Mouse (Mus musculus) myocyte (in vitro differentiated cells): ENCODE results near the gene Ajm1. TPM values are rescaled to one million over a fixed set of nuclear protein-coding genes. Genes with fewer than 3 reads are reported as not detected.
A peak's percentile ranks its signal among the peaks of the same experiment; 100 is the strongest.

Experiments
- H3K27me3 ChIP-seq: one replicate; pipeline ENCODE4 v1.6.1; 2011; ENCODE audit not compliant: control insufficient read depth, insufficient read depth, insufficient read length
- H3K36me3 ChIP-seq: one replicate; pipeline ENCODE4 v1.6.1; 2011; ENCODE audit not compliant: control insufficient read depth, insufficient read depth
- H3K4me2 ChIP-seq: one replicate; pipeline ENCODE4 v1.6.1; 2011; ENCODE audit warnings: low read depth, control low read depth
- H3K4me3 ChIP-seq: one replicate; pipeline ENCODE4 v1.5.1; 2011; ENCODE audit warnings: mild to moderate bottlenecking, control low read depth, moderate library complexity
- H3K79me2 ChIP-seq: one replicate; pipeline ENCODE4 v1.6.1; 2011; ENCODE audit not compliant: control insufficient read depth, insufficient read depth
- H3ac ChIP-seq: one replicate; pipeline ENCODE4 v1.6.1; 2011; ENCODE audit not compliant: control insufficient read depth, insufficient read length
- CEBPB ChIP-seq: IDR thresholded peaks from 2 replicates; pipeline ENCODE4 v1.6.1; 2011; ENCODE audit warnings: mild to moderate bottlenecking, moderate library complexity; ENCODE audit not compliant: poor library complexity, insufficient read depth, severe bottlenecking
- E2F4 ChIP-seq: IDR thresholded peaks from one replicate; pipeline ENCODE4 v1.6.1; 2011; ENCODE audit warnings: mild to moderate bottlenecking, control low read depth, moderate library complexity; ENCODE audit not compliant: insufficient read depth
- MAX ChIP-seq: IDR thresholded peaks from one replicate; pipeline ENCODE4 v1.6.1; 2011; ENCODE audit warnings: low read depth, mild to moderate bottlenecking, control low read depth
- MYOD1 ChIP-seq, 3 experiments: IDR thresholded peaks; one replicate each; pipeline ENCODE4 v1.6.1; 2011; ENCODE audit warnings: control low read depth in 2 of 3, low read depth in 2 of 3, mild to moderate bottlenecking in 2 of 3, moderate library complexity in 1 of 3; ENCODE audit not compliant: insufficient read length in 2 of 3, control insufficient read depth in 1 of 3
- MYOG ChIP-seq, 3 experiments: IDR thresholded peaks; one replicate each; pipeline ENCODE4 v1.6.1; 2011; ENCODE audit warnings: control low read depth in 2 of 3, low read depth in 2 of 3, mild to moderate bottlenecking in 2 of 3; ENCODE audit not compliant: insufficient read length in 2 of 3, control insufficient read depth in 1 of 3, insufficient read depth in 1 of 3
- POLR2A ChIP-seq: IDR thresholded peaks from one replicate; pipeline ENCODE4 v1.6.1; 2011; ENCODE audit warnings: low read depth, mild to moderate bottlenecking, control low read depth, moderate library complexity; ENCODE audit not compliant: insufficient read length
- POLR2AphosphoS2 ChIP-seq: IDR thresholded peaks from one replicate; pipeline ENCODE4 v1.6.1; 2011; ENCODE audit warnings: low read depth, control low read depth; ENCODE audit not compliant: insufficient read length
- REST ChIP-seq: IDR thresholded peaks from one replicate; pipeline ENCODE4 v1.6.1; 2011; ENCODE audit warnings: mild to moderate bottlenecking, control low read depth, moderate library complexity; ENCODE audit not compliant: insufficient read depth, insufficient read length
- SRF ChIP-seq: IDR thresholded peaks from one replicate; pipeline ENCODE4 v1.6.1; 2011; ENCODE audit warnings: low read depth; ENCODE audit not compliant: control insufficient read depth, insufficient read length
- TCF12 ChIP-seq: IDR thresholded peaks from one replicate; pipeline ENCODE4 v1.6.1; 2011; ENCODE audit warnings: mild to moderate bottlenecking, control low read depth; ENCODE audit not compliant: poor library complexity, insufficient read depth, severe bottlenecking
- TCF3 ChIP-seq: IDR thresholded peaks from one replicate; pipeline ENCODE4 v1.6.1; 2011; ENCODE audit warnings: low read depth, control low read depth; ENCODE audit not compliant: insufficient read length
- USF1 ChIP-seq: IDR thresholded peaks from one replicate; pipeline ENCODE4 v1.6.1; 2011; ENCODE audit warnings: low read depth, mild to moderate bottlenecking, control low read depth, moderate library complexity
- polyA plus RNA-seq: library from polyadenylated mRNA; unstranded; fragments of >200 nt; fragmentation: generic; extraction: Trizol; gene quantifications from one replicate; pipeline ENCODE4 v1.2.1, GENCODE M21; 2012; ENCODE audit warnings: missing spikeins

Ajm1 gene
- polyA plus RNA-seq, 1 experiment: 1.0 TPM

- H3K4me2 ChIP-seq: no peak overlapping the region
- no peaks in the 10 kb centered on the region for H3K27me3 ChIP-seq
- peaks cover 4% of the 10 kb centered on the region for H3K79me2 ChIP-seq
- no peak overlapping the region for H3K4me3 ChIP-seq
- TF ChIP-seq MYOD1 (IDR thresholded peaks at IDR 0.05; ENCODE audit: control insufficient read depth in 1 of 3, insufficient read length in 2 of 3, low read depth in 2 of 3): peak in 1 of 3 experiments; percentile 28
- no peak for TF ChIP-seq POLR2AphosphoS2
- H3ac ChIP-seq: no peak overlapping the region
- peaks cover 42% of the 10 kb centered on the region for H3K36me3 ChIP-seq
Measured at GRCm38 (mm10) chr2:25598749-25599148, 17.2 kb upstream of the Ajm1 start.

GRCm38 (mm10) chr2:25596765-25597510 lies 15.4 kb upstream of the Ajm1 start:
- no peaks in the 10 kb centered on the region for H3K79me2 ChIP-seq
- no peaks in the 10 kb centered on the region for H3K27me3 ChIP-seq
- TF ChIP-seq MYOG (IDR thresholded peaks at IDR 0.05; ENCODE audit: control insufficient read depth in 1 of 3, insufficient read depth in 1 of 3, insufficient read length in 2 of 3, low read depth in 2 of 3): peak in 1 of 3 experiments; percentile 58
- peak; percentile 52 to 91 (median 91) for TF ChIP-seq MYOD1 (IDR thresholded peaks at IDR 0.05; ENCODE audit: control insufficient read depth in 1 of 3, insufficient read length in 2 of 3, low read depth in 2 of 3)
- no peak for TF ChIP-seq SRF
- H3K4me2 ChIP-seq: peak overlapping the region; percentile 35
- H3K36me3 ChIP-seq: peaks cover 53% of the 10 kb centered on the region
- no peak overlapping the region for H3K4me3 ChIP-seq
- H3ac ChIP-seq: no peak overlapping the region

- H3K27me3 ChIP-seq: no peaks in the 10 kb centered on the region
- no peak overlapping the region for H3K4me3 ChIP-seq
- TF ChIP-seq POLR2AphosphoS2 (no peak), SRF (no peak), E2F4 (no peak), MAX (no peak), MYOD1 (IDR thresholded peaks at IDR 0.05; ENCODE audit: control insufficient read depth in 1 of 3, insufficient read length in 2 of 3, low read depth in 2 of 3) (no peak), USF1 (no peak), POLR2A (no peak), TCF3 (no peak), TCF12 (no peak), MYOG (IDR thresholded peaks at IDR 0.05; ENCODE audit: control insufficient read depth in 1 of 3, insufficient read depth in 1 of 3, insufficient read length in 2 of 3, low read depth in 2 of 3) (no peak), CEBPB (no peak), REST (no peak)
- H3ac ChIP-seq: no peak overlapping the region
- no peak overlapping the region for H3K4me2 ChIP-seq
- H3K79me2 ChIP-seq: no peaks in the 10 kb centered on the region
- peaks cover 46% of the 10 kb centered on the region for H3K36me3 ChIP-seq
Measured at GRCm38 (mm10) chr2:25591863-25592262, 10.3 kb upstream of the Ajm1 start.

DNA sequence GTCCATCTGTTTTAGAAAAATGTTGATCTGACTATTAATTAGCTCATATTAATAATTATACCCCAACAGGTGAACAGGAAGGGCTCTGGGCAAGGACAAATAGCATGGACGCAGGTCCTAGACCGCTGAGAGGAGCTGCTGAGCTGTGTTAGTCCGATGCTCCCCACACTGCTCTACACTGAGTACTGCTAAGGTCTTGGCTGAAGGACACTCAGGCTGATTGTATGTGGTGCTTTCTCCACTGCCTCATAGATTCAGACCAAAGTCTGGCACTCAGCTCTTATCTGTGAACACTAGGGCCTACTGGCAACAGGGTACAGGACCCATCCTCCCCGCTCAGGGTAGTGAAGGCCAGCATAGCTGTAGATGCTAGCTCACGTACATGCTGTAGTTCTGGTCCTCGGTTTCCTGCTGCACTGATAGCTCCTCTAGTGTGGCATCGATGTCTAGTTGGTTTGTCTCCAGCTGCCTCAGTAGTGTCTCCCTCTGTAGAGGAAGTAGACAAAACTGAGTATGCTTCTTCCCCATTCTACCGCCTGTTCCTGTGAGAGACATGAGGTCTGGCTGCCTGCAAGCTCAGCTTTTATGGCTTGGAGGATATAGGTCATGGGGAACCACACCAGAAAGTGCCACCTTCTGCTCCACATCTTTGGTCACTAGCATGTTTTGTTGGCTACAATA lies 6.8 kb upstream of the Ajm1 start:
- TF ChIP-seq MYOD1 (IDR thresholded peaks at IDR 0.05; ENCODE audit: control insufficient read depth in 1 of 3, insufficient read length in 2 of 3, low read depth in 2 of 3) (no peak), POLR2AphosphoS2 (peak; percentile 57)
- H3K79me2 ChIP-seq: no peaks in the 10 kb centered on the region

DNA sequence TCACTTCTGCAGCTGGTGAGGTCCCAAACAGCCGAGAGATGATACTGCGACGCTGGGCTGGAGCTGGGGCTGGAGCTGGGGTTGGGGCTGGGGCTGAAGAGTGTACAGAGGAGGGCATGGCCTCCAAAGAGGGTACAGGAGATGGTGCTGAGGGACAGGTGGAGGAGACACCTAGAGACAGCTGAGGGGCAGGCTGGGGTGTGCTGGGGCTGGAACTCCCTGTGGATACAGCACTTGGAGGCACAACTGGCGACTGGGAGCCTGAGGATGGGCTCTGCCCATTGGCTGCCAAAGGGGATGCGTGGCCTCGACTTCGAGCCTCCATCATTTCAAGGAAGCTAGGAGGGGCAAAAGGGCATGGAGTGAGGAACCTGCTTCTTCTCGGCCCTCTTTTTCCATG lies 5.7 kb upstream of the Ajm1 start:
- no peaks in the 10 kb centered on the region for H3K27me3 ChIP-seq
- H3ac ChIP-seq: no peak overlapping the region
- TF ChIP-seq E2F4: no peak
- TF ChIP-seq CEBPB: no peak
- no peak for TF ChIP-seq MYOD1 (IDR thresholded peaks at IDR 0.05; ENCODE audit: control insufficient read depth in 1 of 3, insufficient read length in 2 of 3, low read depth in 2 of 3)
- no peak for TF ChIP-seq MAX
- no peak for TF ChIP-seq MYOG (IDR thresholded peaks at IDR 0.05; ENCODE audit: control insufficient read depth in 1 of 3, insufficient read depth in 1 of 3, insufficient read length in 2 of 3, low read depth in 2 of 3)
- TF ChIP-seq SRF: no peak
- no peak for TF ChIP-seq POLR2A
- no peak for TF ChIP-seq TCF3
- TF ChIP-seq POLR2AphosphoS2: peak; percentile 71
- H3K79me2 ChIP-seq: no peaks in the 10 kb centered on the region
- H3K36me3 ChIP-seq: peaks cover 27% of the 10 kb centered on the region
- H3K4me2 ChIP-seq: no peak overlapping the region
- H3K4me3 ChIP-seq: no peak overlapping the region

More for the DNA sequence above, 6.8 kb upstream of the Ajm1 start:
- Histone ChIP-seq H3K4me3 (no peak overlapping the region), H3K4me2 (no peak overlapping the region), H3ac (no peak overlapping the region), H3K36me3 (peaks cover 31% of the 10 kb centered on the region), H3K27me3 (no peaks in the 10 kb centered on the region)
